Mouse (Mus musculus): ENCODE data around the gene Cckbr.
"Not testable (repeated sequence)": the region's sequence is repeated elsewhere in the genome, so short reads cannot be mapped to it uniquely, and the experiment has no call there.

Cckbr gene

DNA sequence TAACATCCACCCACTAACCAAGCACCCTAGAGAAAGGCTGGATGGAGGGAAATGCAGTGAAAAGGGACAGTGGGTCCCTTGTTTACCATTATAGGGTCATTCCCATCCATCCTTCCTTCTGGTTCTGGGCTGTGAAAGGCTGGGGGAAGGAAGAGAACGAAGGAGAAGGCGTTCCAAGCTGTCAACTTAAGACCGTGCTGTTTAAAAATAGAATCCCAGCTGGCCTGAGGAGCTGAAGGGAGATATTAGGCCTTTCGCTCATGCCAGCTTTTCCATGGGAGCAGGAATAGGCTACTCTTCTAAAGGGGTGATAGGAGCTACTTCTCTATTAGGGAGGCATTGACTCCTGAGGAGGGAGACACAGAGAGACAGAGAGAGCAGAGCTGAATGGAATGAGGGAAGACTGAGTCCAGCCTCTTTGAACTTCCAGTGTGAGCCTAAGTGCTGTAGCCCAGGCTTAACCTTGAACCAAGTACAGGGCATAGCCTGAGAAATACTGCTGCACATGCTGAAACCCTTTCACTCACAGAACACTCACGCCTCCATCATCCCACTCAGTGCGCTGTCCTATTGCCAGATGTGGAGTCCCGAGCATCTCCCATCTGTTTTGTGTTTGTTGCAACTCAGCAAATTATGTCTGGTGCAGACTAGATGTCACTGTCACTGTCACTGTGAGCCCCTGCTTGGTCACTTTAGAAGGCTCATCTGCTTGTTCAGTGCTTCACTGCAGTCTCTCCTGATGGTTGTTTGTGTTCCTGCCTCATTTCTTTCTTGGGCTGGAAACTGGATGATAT lies 12.6 kb downstream of the Cckbr start:
- no peak for DNase-seq (ENCODE audit: low spot score)

DNA sequence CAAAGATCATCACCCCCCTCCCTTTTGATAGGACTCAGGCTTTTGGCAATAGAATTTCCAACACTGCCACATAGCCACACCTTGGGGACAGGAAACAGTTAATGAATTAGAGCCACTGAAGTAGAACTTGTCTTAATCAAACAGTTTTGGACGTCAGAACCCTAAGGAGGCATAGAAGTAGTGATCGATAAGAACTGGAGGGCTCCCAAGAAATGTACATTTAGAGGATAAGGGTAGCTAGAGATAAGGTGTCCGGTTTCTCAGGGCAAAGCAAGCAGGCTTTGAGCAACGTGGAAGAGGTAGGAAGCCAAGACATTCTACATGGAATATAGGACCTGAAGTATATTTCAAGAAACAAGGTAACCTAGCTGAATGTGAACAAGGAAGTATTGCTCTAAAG lies 15.9 kb downstream of the Cckbr start:
- DNase-seq (ENCODE audit: low spot score), result no peak

DNA sequence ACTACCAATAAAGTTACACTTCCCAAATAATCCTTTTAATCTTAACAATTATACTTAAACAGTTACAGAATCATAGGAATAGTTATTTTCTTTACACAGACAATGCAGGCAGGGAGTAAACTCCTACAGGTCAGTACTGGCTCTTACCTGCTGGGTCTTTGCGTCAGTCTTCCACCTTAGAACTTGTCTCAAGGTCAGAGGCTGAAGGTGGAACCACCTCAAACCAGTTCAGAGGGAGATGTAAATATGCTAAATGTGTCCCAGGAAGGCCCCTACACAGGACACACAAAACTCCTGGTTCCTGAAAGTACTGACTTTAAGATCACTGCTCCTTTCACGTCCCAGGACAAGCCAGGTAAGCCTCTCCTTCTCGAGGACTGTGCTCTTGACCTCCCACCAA lies 19.5 kb downstream of the Cckbr start:
- DNase-seq (ENCODE audit: low spot score), result no peak

DNA sequence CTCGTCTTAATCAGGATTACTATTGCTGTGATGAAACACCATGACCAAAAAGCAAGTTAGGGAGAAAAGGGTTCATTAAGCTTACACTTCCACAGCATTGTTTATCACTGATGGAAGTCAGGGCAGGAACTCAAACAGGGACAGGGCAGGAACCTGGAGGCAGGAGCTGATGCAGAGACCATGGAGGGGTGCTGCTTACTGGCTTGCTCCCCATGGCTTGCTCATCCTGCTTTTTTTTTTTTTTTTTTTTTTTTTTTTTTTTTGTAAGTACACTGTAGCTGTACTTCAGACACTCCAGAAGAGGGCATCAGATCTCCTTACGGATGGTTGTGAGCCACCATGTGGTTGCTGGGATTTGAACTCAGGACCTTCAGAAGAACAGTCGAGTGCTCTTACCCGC lies 27.8 kb downstream of the Cckbr start:
- not testable (repeated sequence) for DNase-seq (ENCODE audit: low spot score)

DNA sequence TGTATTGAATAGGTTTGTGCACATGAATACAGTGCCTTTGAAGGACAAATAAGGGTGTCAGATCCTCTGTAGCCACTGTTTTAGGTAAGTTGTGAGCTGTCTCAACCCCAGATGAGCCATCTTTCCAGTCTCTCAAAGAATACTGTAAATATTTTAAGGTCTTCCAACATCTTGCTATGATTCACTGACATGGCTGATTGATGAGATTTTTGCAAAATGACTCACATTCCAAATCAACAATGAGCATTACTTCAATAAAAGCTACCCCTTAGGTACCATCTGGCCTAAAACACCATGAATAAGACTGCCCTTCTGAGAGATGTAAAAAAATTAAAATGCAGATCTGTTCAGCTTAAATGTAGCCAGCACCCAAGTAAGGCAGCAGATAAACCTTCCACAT lies 33.0 kb downstream of the Cckbr start:
- no peak for DNase-seq (ENCODE audit: low spot score)

DNA sequence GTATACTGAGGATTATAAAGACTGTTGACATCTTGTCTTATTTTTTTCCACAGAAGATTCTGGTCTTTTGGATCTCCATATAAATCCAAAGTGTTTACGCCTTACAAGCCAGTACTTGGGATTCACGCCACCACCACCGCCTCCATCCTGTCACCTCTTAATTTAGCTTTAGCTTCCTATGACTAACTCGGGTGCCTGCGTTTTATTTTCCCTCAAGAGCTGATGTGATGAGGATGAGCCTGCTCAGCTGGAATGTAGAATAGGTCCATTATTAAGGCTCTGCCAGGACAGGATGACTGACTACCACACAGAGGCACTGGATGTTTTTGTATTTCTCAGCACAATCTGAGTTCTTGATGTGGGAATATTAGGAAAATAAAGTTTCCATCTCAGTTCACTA lies 40.0 kb downstream of the Cckbr start:
- not testable (repeated sequence) for DNase-seq (ENCODE audit: low spot score)

DNA sequence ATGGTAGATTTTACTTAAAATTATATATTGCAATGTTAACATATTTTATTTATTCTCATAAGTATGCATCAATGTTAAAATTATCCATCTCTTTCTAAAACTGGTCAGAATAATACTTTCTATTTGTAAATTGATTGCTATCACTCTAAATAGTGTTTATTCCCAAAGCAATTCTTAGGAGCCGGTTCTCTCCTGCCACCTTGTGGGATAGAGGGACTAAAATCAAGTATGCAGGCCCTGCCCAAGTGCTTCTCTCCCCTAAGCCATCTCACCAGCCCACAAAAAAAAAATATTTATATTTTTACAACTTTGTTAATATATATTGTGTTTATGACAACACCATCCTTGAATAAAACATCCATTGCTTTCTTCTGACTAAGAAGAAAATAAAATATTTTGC lies 47.1 kb downstream of the Cckbr start:
- no peak for DNase-seq (ENCODE audit: low spot score)

DNA sequence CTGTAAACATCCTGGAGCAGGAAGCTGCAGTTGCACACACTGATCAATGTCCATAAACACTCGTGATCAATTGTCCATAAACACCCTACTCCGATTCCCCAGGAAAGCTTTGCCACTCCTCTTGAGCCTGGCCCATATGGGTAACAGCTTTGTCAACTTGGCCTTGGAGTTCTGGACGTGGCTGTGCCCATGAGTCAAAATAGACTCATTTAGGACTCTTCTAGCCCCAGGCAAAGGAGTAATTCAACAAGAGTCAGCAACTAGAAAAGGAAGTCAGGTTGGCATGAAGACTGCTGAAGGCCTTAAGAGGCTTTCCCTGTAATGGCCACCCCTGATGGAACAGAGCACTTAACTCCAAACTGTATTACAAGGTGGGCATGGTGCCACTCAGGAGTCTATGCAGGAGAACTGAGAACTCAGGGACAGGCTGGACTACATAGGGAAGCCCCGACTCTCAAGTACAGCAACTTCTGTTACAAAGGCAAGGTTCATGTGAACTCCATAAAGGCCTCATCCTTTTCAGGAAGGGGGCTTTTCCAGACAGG lies 49.3 kb downstream of the Cckbr start:
- no peak for DNase-seq (ENCODE audit: low spot score)

DNA sequence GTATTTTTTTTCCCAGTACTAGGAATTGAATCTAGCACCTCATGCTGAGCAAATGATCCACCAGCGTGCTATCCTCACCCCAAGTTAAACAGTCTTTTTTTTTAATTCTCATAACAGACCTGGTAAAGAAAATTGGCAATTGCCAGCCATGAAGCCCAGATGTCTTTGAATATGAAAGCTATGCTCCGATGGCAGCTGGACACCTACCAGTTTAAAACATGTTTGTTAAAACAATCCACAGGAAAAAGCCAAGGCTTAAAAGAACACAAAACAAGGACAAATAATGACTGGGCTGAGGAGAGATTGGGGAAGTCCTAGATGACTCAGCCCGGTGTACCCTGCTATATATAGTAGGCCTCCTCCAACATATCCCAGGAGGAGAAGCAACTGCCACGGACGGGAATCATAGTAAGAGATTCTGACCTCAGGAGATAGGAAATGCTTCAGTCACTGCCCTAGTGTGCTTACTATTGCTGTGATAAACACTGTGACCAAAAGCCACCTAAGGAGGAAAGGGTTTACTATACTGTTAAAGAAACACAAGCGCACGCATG lies 49.9 kb downstream of the Cckbr start:
- DNase-seq (ENCODE audit: low spot score), result no peak

DNA sequence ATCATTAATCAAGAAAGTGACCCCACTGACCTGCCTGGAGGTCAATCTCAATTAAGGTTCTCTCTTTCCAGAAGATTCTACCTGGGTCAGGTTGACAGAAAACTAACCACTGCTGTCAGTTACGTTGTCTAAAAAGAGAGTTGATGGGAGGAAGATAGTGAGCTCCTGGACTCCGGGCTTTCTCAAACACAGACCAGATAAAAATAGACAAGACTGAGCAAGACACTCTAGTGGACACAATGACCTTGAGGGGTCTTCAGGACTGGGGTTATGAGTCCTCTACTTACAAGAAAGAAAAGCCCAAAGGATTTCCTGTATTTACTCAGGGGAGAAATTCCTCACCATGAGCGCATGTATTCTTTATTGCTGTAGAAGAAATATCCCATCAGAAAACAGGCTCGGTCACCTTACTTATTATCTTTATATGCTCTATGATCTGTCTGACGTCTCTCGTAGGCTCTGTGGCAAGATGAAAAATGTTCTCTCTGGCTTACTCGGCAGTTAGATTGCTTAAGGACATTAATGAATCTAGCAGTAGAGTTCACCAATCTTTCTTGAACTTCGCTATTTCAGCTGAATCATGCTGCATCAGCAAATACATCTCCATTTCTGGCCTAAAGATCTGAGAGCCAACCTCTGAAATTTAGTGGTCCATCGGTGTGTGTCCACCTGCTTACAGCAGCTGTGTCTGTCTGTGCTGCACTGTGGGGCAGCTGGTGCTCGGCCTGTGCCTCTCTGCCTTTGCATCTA lies 51.3 kb downstream of the Cckbr start:
- no peak for DNase-seq (ENCODE audit: low spot score)

DNA sequence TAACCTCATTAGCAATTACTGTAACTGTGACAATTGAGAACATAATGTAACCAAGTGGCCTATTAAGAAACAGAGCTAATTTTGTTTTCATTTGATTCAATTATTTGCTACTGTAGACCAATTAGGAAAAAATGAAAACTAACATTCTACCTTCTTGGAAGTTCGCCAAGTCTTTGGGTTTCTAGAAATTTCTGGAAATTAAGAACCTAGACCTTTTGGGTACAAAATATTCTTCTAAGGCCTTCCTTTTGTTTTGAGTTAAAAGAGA lies 51.8 kb downstream of the Cckbr start:
- DNase-seq (ENCODE audit: low spot score), result no peak

DNA sequence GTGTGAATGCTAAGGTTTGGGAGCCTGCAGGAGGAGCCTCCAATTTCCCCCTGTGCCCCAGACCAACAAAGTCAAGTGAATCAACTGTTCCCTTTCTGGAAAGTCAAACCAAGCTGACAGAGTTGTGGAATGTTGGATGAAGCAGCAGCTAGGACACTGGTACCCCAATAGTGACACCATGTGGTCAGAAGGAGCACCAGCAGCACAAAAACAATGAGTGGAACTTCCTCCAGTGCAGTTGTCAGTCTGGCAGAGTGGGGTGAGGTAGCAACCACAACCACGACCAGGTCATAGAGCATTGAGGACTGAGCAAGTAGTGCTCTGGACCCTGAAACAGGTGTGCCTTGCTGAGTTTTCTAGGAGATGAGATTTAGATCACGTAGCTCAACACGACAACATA lies 52.3 kb downstream of the Cckbr start:
- DNase-seq (ENCODE audit: low spot score), result no peak

DNA sequence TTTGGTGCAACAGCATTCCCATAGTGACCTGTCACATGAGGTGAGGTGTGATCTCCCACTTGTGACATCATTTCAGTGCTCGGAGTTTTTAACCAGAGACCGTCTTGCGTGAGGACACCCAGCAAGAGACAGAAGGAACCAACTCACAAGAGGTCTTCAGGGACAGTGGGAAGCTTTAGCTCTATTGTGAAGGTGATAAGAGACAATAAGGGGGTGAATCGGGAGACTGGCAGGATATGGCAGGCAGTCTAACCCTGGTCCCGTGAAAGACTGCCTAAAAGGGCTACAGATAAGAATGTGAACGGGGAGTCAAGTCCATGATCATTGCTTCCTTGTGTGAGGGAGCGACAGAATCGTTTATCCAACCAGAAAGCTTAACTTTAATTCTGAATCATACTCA lies 52.8 kb downstream of the Cckbr start:
- DNase-seq (ENCODE audit: low spot score), result no peak

DNA sequence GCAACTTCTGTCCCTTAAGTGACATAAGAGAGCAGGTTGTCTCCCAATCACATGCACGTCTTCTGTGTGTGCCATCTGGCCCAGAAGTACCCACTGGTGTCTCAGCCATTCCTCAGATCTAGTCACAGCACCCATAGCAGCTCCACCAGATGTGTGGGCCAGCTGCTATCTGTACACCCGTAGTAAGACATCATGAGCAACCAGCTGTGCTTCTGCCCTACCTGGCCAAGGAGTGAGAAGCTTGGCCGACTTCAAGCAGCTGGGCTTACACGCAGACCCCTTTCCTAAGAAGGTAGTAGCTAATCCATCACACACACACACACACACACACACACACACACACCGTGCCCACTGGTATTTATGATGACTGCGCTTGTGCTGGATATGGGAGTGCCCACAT lies 53.7 kb downstream of the Cckbr start:
- no peak for DNase-seq (ENCODE audit: low spot score)

DNA sequence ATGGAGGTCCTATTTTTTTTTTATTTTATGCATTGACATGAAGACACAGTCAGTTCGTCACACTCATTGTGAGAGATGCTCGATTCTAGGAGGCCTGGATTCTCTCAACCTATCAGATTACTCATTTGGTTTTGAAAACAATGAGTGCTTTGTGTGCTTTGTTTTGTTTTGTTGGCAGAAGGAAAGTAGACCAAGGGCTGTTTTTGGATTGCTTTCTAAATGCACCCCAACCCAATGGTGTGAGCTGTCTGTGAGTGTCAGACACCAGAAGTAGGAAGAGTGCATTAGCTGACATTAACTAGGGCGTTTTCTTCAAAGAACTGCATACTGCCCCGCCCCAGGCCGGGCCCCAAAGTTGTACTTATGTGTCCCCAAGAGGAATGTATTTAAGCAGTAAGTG lies 54.5 kb downstream of the Cckbr start:
- DNase-seq (ENCODE audit: low spot score), result no peak

DNA sequence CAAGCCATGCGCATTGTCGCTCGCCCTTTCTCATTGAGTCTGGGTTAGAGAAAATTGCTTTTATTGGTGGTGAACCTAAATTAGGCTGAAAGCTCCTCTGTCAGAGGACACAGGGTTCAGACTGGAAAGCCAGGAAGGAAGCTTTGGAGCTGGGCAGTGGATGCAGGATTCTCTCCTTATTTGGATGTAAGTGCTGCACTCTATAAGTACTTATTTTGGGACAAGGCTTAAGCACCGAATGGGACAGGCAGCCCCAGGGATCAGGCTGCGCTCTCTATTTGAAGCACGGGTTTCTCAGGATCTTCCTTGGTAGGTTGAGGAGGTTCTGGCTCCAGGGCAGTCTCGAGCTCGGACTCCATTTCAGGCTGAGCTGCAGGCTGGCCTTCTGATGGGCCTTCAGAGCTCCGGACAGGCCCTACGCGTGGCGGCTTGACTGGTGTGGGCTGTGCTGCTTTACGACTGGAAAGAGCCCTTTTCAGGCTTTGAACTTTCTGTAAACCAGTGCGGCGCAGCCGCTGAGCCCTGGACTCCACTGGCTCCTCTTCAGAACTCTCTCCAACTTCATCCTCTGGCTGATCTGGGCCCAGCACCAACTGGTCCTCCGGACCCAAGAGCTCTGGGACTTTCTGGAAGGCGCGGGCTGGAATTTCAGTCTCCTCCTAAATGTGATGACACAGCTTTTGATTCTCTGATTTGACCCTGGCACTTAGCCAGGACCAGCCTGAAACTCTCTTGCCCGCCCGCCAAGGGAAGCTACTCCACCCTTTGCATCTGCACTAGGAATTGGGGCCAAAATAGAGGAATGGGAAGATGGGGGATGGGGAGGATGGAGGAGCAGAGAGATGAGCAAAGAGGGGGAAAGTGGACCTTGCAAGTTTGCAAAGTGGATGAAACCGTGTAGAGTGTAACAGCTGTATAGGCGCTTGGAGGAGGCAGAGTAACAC lies 55.3 kb downstream of the Cckbr start:
- DNase-seq (ENCODE audit: low spot score), result no peak

DNA sequence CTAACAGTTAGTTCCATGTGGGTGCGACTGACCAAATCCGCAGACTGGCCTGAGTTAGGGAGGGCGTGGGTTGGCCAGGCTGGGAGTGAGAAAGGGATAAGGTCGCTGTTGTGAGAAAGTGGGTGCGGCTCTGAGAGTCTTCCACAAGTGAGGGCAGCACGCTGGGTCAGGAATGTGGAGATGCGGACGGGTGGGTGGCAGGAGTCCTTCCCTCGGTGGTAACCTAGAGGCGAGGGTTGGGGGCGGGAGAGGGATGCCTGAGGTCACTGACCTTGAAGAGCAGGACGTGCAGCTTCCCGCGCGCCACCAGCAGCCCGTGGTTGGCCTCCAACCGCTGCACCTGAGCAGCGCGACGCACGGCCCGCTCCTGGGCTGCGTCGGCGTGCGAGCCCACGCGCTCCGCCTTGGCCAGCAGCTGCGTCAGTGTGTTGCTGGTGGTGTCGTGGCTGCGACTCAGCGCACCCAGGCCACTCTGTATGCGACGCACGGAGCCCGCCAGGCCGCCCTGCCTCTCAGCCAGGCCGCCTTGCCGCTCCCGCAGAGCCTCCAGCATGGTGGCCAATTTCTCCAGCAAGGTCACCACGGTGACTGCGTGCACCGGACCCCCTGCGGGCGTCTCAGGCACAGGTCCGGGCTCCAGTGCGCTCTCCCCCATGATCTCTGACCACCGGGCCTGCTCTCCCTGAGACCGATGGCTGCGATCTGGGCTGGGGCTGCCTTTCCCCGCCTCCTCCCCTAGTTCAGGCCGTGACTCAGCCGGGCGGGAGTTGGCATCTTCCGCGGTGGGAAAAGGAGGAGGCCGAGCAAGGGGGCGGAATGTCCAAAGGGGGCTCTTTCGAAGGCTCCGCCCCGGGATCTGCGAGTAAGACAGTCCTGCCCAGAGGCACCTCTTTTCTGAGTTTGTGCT lies 56.2 kb downstream of the Cckbr start, which contains the start of gene Cavin3:
Cavin3 (minus strand) TSS at position 796 of the 907 bp plus-strand sequence.
- no peak for DNase-seq (ENCODE audit: low spot score)

DNA sequence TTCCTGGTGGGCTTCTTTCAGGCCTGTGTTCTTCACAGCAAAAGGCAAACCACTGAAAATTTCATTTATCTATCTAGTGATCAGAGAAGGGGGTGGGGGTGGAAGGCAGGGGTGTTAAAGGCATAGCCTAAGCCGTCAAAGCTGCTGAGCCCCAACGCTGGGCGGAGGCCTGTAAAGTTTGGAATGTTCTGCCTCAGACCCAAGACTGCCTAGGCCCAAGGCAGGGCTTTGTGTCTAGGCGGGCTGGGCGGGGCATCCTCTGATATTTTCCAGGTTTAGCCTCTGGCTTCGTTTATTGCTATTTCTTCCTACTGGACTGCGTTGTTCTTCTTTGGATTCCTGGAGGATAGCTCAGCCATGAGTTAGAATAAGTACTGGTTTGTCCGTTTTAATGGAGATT lies 56.9 kb downstream of the Cckbr start:
- DNase-seq (ENCODE audit: low spot score), result no peak

DNA sequence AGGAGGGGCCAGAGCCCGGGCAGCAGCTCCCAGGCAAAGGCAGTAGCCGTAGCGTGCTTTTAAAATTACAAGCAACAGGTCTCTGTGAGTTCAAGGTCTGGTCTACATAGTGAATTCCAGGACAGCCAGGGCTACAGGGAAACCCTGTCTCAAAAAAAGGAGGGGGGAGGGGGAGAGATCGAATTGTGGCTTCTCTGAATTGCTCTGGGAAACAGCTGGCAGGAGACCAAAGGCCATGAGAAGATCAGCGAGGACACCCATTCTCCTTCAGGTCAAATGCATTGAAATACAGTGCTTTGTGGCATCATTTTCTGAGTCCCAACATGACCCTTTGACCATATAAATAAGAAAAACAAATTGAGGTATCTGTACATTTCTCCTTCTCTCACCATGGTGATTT lies 59.5 kb downstream of the Cckbr start:
- no peak for DNase-seq (ENCODE audit: low spot score)

DNA sequence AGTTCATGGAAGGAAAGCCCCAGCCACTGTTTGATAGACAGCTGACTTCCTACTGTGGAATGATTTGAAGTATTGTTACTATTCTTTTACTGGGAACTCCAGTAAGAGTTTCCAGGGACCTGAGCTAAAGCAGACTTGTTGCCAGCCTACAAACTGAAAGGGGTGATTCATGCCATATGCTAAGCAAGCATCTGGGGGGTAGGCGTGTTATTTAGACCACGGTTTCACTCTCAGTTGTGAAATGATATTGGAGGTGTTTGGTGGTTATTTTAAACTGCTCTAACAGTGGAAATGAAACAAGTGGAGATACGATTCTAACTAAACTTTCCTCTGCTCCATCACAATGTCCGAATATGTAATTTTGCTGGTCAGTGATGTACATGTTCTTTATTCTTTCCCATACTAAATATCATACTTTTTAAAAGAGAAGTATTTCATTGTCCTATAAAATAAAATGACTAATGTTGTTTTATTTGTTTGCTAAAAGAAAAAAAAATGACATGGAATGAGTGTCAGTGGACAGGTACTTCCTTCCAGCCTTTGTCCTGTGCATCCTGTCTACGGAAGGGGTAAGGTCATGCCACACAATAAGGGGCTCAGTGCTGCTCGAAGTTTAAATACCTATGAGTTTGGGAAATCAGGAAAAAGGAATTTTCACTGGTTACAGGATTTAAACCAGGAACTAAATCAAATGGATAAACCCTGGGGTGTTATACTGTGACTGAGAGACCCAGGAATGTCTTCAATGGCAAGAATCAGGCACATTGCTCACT lies 61.8 kb downstream of the Cckbr start:
- no peak for DNase-seq (ENCODE audit: low spot score)
